ENCODE assay signal across 11 mouse cellular contexts in the genomic region with DNA sequence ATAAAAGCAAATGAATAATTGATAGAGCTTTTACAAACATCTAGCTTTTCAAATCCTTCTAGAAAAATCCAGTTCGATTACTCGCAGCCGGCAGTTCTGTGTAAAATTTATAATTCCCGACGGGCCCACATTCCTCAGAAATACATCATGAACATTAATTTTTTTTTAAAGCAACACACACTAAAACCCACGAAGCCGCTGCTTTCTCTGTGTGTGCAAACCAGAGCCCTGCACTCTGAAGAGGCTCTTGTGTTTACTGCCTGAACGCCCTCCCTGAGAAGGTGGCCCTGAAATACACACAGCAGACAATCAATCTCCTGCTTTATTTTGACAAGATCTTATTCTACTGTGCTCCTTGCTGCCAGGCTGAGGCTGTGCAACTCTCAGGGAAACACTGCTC. TPM values are rescaled to one million over a fixed set of nuclear protein-coding genes. Genes with fewer than 3 reads are reported as not detected.
DNase-seq lines count a peak whose midpoint lies in the region; ATAC-seq and TF ChIP-seq lines count a peak whose summit lies in the region.
"Had no signal": no experiment of that assay in that cellular context is flagged by ENCODE, and none has a peak within 500 bp of the region (broad histone marks: within the 10 kb centered on the region; RNA-seq: fewer than 3 reads in every experiment).

No protein-coding gene starts in this region.

- H3K9me3 ChIP-seq in liver, embryonic 11.5 days (ENCODE audit: control insufficient read depth, low read length) = no peaks in the 10 kb centered on the region
- H3K9me3 ChIP-seq in limb, embryonic 14.5 days (ENCODE audit: control insufficient read depth, low read length) = no peaks in the 10 kb centered on the region

- no peak for ATAC-seq in liver, embryonic 11.5 days (replicated peaks; ENCODE audit: low FRiP score)
- ATAC-seq in limb, embryonic 14.5 days (ENCODE audit: low FRiP score, low read depth) = no peak

- H3K9ac ChIP-seq in liver, embryonic 11.5 days (ENCODE audit: low read depth, low read length) = peak overlapping the region; percentile 60
- H3K9ac ChIP-seq in limb, embryonic 14.5 days (ENCODE audit: low read depth, low read length, severe bottlenecking) = no peak overlapping the region

- 67% methylated on average over 8 of the region's 8 CpGs for WGBS in liver, embryonic 11.5 days
- WGBS in limb, embryonic 14.5 days = 23% methylated on average over 8 of the region's 8 CpGs

- no peaks in the 10 kb centered on the region for H3K36me3 ChIP-seq in liver, embryonic 11.5 days (ENCODE audit: control insufficient read depth, insufficient read depth, low read length)
- H3K36me3 ChIP-seq in limb, embryonic 14.5 days (ENCODE audit: control insufficient read depth, insufficient read depth, low read length) = no peaks in the 10 kb centered on the region

- peaks cover 47% of the 10 kb centered on the region for H3K4me1 ChIP-seq in liver, embryonic 11.5 days (replicated peaks; ENCODE audit: control insufficient read depth, insufficient read depth, low read length)
- H3K4me1 ChIP-seq in limb, embryonic 14.5 days (ENCODE audit: control insufficient read depth, insufficient read depth, low read length) = peaks cover 25% of the 10 kb centered on the region

- H3K27me3 ChIP-seq in liver, embryonic 11.5 days (replicated peaks; ENCODE audit: control insufficient read depth, insufficient read depth, low read length) = no peaks in the 10 kb centered on the region
- no peaks in the 10 kb centered on the region for H3K27me3 ChIP-seq in limb, embryonic 14.5 days (ENCODE audit: control insufficient read depth, insufficient read depth, low read length)

- H3K27ac ChIP-seq in liver, embryonic 11.5 days (ENCODE audit: low read depth, low read length) = peak overlapping the region; percentile 98
- no peak overlapping the region for H3K27ac ChIP-seq in limb, embryonic 14.5 days (replicated peaks; ENCODE audit: low read depth, low read length)

- no peak for DNase-seq in liver, embryonic 11.5 days (ENCODE audit: low spot score)
- DNase-seq in liver (no peak), adipocyte (ENCODE audit: low spot score) (peak; percentile 29)
- DNase-seq in limb, embryonic 14.5 days (ENCODE audit: low spot score) = peak; percentile 14
- peak; percentile 12 for DNase-seq in retina, embryonic 14.5 days (ENCODE audit: low spot score)
- DNase-seq in spleen, adult 12 weeks (ENCODE audit: low spot score) = no peak
- no peak for DNase-seq in adrenal gland, adult 18-20 months (ENCODE audit: low spot score in 2 of 2)
- no peak for DNase-seq in urinary bladder, adult 2 months (ENCODE audit: low spot score)
- DNase-seq: cerebellum, postnatal 14 days; gastrocnemius, postnatal 10 days; lung, postnatal 14 days had no signal

- no peak for TF ChIP-seq POLR2A in limb, embryonic 14.5 days (IDR thresholded peaks at IDR 0.05; ENCODE audit: borderline replicate concordance, extremely low read depth, insufficient read depth, insufficient read length)

- H3K4me3 ChIP-seq in liver, embryonic 11.5 days (ENCODE audit: low read depth, low read length) = peak overlapping the region; percentile 39
- H3K4me3 ChIP-seq in limb, embryonic 14.5 days (replicated peaks; ENCODE audit: low read length) = no peak overlapping the region

- H3K4me2 ChIP-seq in liver, embryonic 11.5 days = peak overlapping the region; percentile 70
- peak overlapping the region; percentile 20 for H3K4me2 ChIP-seq in limb, embryonic 14.5 days (replicated peaks; ENCODE audit: low read depth, low read length, severe bottlenecking)

RNA-seq across cellular contexts. Expression of a gene that starts 14.3 kb away (rescaled TPM):
- 74.7 TPM in 2 replicates for polyA plus RNA-seq in liver, embryonic 11.5 days (2014; fragmentation: Nextera tagmentation; extraction: Ambion mirVana)
- polyA plus RNA-seq in limb, embryonic 14.5 days (2012; rRNA removed) = 9.1 and 12.6 TPM in 2 replicates
- polyA plus RNA-seq in limb, embryonic 14.5 days (2014; fragmentation: Nextera tagmentation; extraction: Ambion mirVana) = 7.7 and 8.1 TPM in 2 replicates
- 10 to 100 TPM; 21.7 to 27.8 TPM for total RNA-seq in adrenal gland, adult 18-20 months (2021)
- polyA plus RNA-seq in urinary bladder, adult 2 months (2012; rRNA removed) = 34.7 and 39.8 TPM in 2 replicates

Comparison
In these comparisons a context has a peak if more than half of its experiments do, and no peak if none do; other contexts are left out.
1. DNase-seq: peak in adipocyte (single experiment), limb, embryonic 14.5 days (single experiment) and retina, embryonic 14.5 days (single experiment); none in liver, embryonic 11.5 days (single experiment), liver (single experiment), spleen, adult 12 weeks (single experiment), adrenal gland, adult 18-20 months (0 of 2) and urinary bladder, adult 2 months (single experiment).